Mouse (Mus musculus) CH12.LX (cell line): Measurements from ENCODE around the gene Ostm1. TPM values are rescaled to one million over a fixed set of nuclear protein-coding genes. Genes with fewer than 3 reads are reported as not detected.

Experiments
- DNase-seq: peaks from one replicate; pipeline ENCODE4 v3.0.0-alpha.2; 2013; ENCODE audit errors: extremely low read depth
- H3K27ac ChIP-seq: 2 replicates; pipeline ENCODE4 v1.5.1; 2012; ENCODE audit warnings: low read depth, mild to moderate bottlenecking, control low read depth, moderate library complexity; ENCODE audit not compliant: insufficient read depth
- H3K27me3 ChIP-seq: replicated peaks from 2 replicates; pipeline ENCODE3; 2012; ENCODE audit warnings: inconsistent platforms
- H3K36me3 ChIP-seq, 2 experiments: replicated peaks in 1 of 2; 2 replicates each; pipeline versions ENCODE3 to v1.6.1; 2012; ENCODE audit warnings: inconsistent platforms in 1 of 2, low read length in 1 of 2, mild to moderate bottlenecking in 1 of 2, mixed read lengths in 1 of 2, moderate library complexity in 1 of 2; ENCODE audit not compliant: control insufficient read depth in 1 of 2, insufficient read depth in 1 of 2
- H3K4me1 ChIP-seq, 2 experiments: 2 replicates each; pipeline ENCODE4 v1.6.1; 2012; ENCODE audit warnings: inconsistent platforms in 1 of 2, moderate library complexity in 1 of 2; ENCODE audit not compliant: insufficient read depth in 2 of 2, control insufficient read depth in 1 of 2
- H3K4me2 ChIP-seq: 2 replicates; pipeline ENCODE4 v1.6.1; 2012; ENCODE audit warnings: low read depth, mild to moderate bottlenecking, control low read depth; ENCODE audit not compliant: poor library complexity, insufficient read depth, severe bottlenecking
- H3K4me3 ChIP-seq, 3 experiments: fragments of 150-350 bp in 1 of 3; sonication (generic) in 1 of 3; replicated peaks in 1 of 3; 2 replicates each; pipeline versions ENCODE3 to v1.5.1; 2011 to 2012; ENCODE audit warnings: low read depth in 2 of 3, low read length in 2 of 3, mild to moderate bottlenecking in 2 of 3, moderate library complexity in 2 of 3, control low read depth in 1 of 3, improper control_type of control experiment in 1 of 3, inconsistent platforms in 1 of 3, mixed read lengths in 1 of 3; ENCODE audit not compliant: poor library complexity in 1 of 3
- H3K79me2 ChIP-seq: replicated peaks from 2 replicates; pipeline ENCODE4 v1.6.1; 2012; ENCODE audit warnings: mild to moderate bottlenecking, moderate library complexity; ENCODE audit not compliant: control insufficient read depth, poor library complexity, insufficient read depth, severe bottlenecking; ENCODE audit errors: extremely low read depth
- H3K9ac ChIP-seq: 2 replicates; pipeline ENCODE4 v1.6.1; 2012; ENCODE audit warnings: low read depth, mild to moderate bottlenecking, control low read depth, moderate library complexity; ENCODE audit not compliant: insufficient read depth
- H3K9me3 ChIP-seq: replicated peaks from 2 replicates; pipeline ENCODE3; 2012; ENCODE audit warnings: low read length, inconsistent platforms, mixed read lengths
- BHLHE40 ChIP-seq: IDR thresholded peaks from 2 replicates; pipeline ENCODE4 v1.6.1; 2011; ENCODE audit warnings: mild to moderate bottlenecking, low read depth, low read length, improper control_type of control experiment
- CHD1 ChIP-seq: IDR thresholded peaks from 2 replicates; pipeline ENCODE4 v1.6.1; 2012; ENCODE audit warnings: low read depth, low read length, improper control_type of control experiment, inconsistent platforms
- CHD2 ChIP-seq: IDR thresholded peaks from 2 replicates; pipeline ENCODE4 v1.6.1; 2011; ENCODE audit warnings: low read length, improper control_type of control experiment
- E2F4 ChIP-seq: IDR thresholded peaks from 2 replicates; pipeline ENCODE4 v1.6.1; 2011; ENCODE audit warnings: low read depth, low read length, improper control_type of control experiment; ENCODE audit not compliant: insufficient replicate concordance
- ETS1 ChIP-seq: conservative IDR thresholded peaks from 2 replicates; pipeline ENCODE4 v1.6.1; 2012; ENCODE audit warnings: low read depth, mild to moderate bottlenecking, inconsistent platforms, low read length, improper control_type of control experiment, moderate library complexity
- HCFC1 ChIP-seq: IDR thresholded peaks from 2 replicates; pipeline ENCODE4 v1.6.1; 2012; ENCODE audit warnings: low read depth, mild to moderate bottlenecking, inconsistent platforms, low read length, improper control_type of control experiment
- MAZ ChIP-seq: IDR thresholded peaks from 2 replicates; pipeline ENCODE4 v1.6.1; 2012; ENCODE audit warnings: low read depth, mild to moderate bottlenecking, inconsistent platforms, low read length, improper control_type of control experiment, moderate library complexity
- MYC ChIP-seq: IDR thresholded peaks from 2 replicates; pipeline ENCODE4 v1.6.1; 2011; ENCODE audit warnings: low read depth, mild to moderate bottlenecking, improper control_type of control experiment, low read length
- NRF1 ChIP-seq: IDR thresholded peaks from 2 replicates; pipeline ENCODE4 v1.6.1; 2014; ENCODE audit warnings: low read depth, mild to moderate bottlenecking, inconsistent platforms, low read length, improper control_type of control experiment, moderate library complexity
- RAD21 ChIP-seq: IDR thresholded peaks from 2 replicates; pipeline ENCODE4 v1.6.1; 2011; ENCODE audit warnings: low read depth, mild to moderate bottlenecking, low read length, improper control_type of control experiment, moderate library complexity
- RCOR1 ChIP-seq: conservative IDR thresholded peaks from 2 replicates; pipeline ENCODE4 v1.6.1; 2012; ENCODE audit warnings: low read depth, mild to moderate bottlenecking, inconsistent platforms, low read length, improper control_type of control experiment
- SIN3A ChIP-seq: IDR thresholded peaks from 2 replicates; pipeline ENCODE4 v1.6.1; 2012; ENCODE audit warnings: low read length, improper control_type of control experiment, inconsistent platforms
- UBTF ChIP-seq: IDR thresholded peaks from 2 replicates; pipeline ENCODE4 v1.6.1; 2012; ENCODE audit warnings: low read depth, mild to moderate bottlenecking, inconsistent platforms, low read length, improper control_type of control experiment, moderate library complexity
- USF1 ChIP-seq: IDR thresholded peaks from 2 replicates; pipeline ENCODE4 v1.6.1; 2014; ENCODE audit warnings: low read depth, mild to moderate bottlenecking, inconsistent platforms, low read length, improper control_type of control experiment
- USF2 ChIP-seq: conservative IDR thresholded peaks from 2 replicates; pipeline ENCODE4 v1.6.1; 2011; ENCODE audit warnings: low read depth, low read length, improper control_type of control experiment
- ZMIZ1 ChIP-seq: IDR thresholded peaks from 2 replicates; pipeline ENCODE4 v1.6.1; 2012; ENCODE audit warnings: low read depth, mild to moderate bottlenecking, inconsistent platforms, low read length, improper control_type of control experiment
- ZNF384 ChIP-seq: IDR thresholded peaks from 2 replicates; pipeline ENCODE4 v1.6.1; 2012; ENCODE audit warnings: low read depth, low read length, improper control_type of control experiment, inconsistent platforms
- dilution Hi-C: fragments of 300-500 bp; cut with MboI; formaldehyde crosslinking; loops from 2 replicates; pipeline ENCODE4 v1.14.3; 2020; ENCODE audit warnings: low sequenced_read_pairs; ENCODE audit not compliant: extremely low pct_unique_long_range_greater_than_20kb, extremely low pct_ligation_motif_present
- in situ Hi-C: fragments of 300-500 bp; cut with MboI; formaldehyde crosslinking; loops from 3 replicates; pipeline ENCODE4 v1.14.3; 2019; ENCODE audit warnings: low sequenced_read_pairs, low pct_ligation_motif_present, low pct_unique_long_range_greater_than_20kb, mixed read lengths
- polyA plus RNA-seq: library from polyadenylated mRNA; unstranded; fragments of >175 nt; gene quantifications from 2 replicates; pipeline ENCODE4 v1.2.1, GENCODE M21; 2012; ENCODE audit warnings: low read depth; ENCODE audit not compliant: insufficient read length
- total RNA-seq, 2 experiments: library from RNA; depleted of rRNA; stranded (reverse); fragments of 300-350 nt in 1 of 2; fragments of >200 nt in 1 of 2; gene quantifications; 2 replicates each; pipeline ENCODE4 v1.2.3; 2012 to 2014

Gene Ostm1
- total and polyA plus RNA-seq, 3 experiments, result 19.4 to 30.2 (median 19.4) TPM

GRCm38 (mm10) chr10:42702111-42702510 is 118.5 kb downstream of the Ostm1 start:
- Histone ChIP-seq H3K27me3 (no peaks in the 10 kb centered on the region), H3K4me2 (no peak overlapping the region), H3K36me3 (peaks cover 39 to 69% of the 10 kb centered on the region in 2 experiments), H3K9ac (no peak overlapping the region), H3K79me2 (no peaks in the 10 kb centered on the region), H3K9me3 (peaks cover 2% of the 10 kb centered on the region), H3K4me3 (no peak overlapping the region), H3K27ac (no peak overlapping the region), H3K4me1 (peaks cover 3 to 11% of the 10 kb centered on the region in 2 experiments; a peak in 3 of 4 replicates)
- TF ChIP-seq ZNF384 (no peak), CHD2 (no peak), MAZ (no peak), BHLHE40 (no peak), HCFC1 (no peak), ZMIZ1 (no peak), NRF1 (no peak)
- dilution Hi-C loops, result no loop called here
- DNase-seq, result no peak
- in situ Hi-C loops, result loop anchor here (25.0 kb wide), 1 partner anchor 235 kb away; no protein-coding TSS in a partner anchor

- in situ Hi-C loops, result loop anchor here (25.0 kb wide), 1 partner anchor 223 kb away; no protein-coding TSS in a partner anchor
- dilution Hi-C loops, result no loop called here
- Histone ChIP-seq H3K4me2 (no peak overlapping the region), H3K79me2 (no peaks in the 10 kb centered on the region), H3K36me3 (no peaks in the 10 kb centered on the region), H3K27me3 (no peaks in the 10 kb centered on the region), H3K27ac (no peak overlapping the region), H3K4me1 (no peaks in the 10 kb centered on the region; a peak in 1 of 4 replicates), H3K9ac (no peak overlapping the region), H3K9me3 (no peaks in the 10 kb centered on the region), H3K4me3 (no peak overlapping the region)
- no peak for DNase-seq
- no peak for TF ChIP-seq UBTF
- TF ChIP-seq RAD21, result no peak
- no peak for TF ChIP-seq RCOR1
- no peak for TF ChIP-seq ETS1
- TF ChIP-seq SIN3A, result no peak
- TF ChIP-seq HCFC1, result no peak
- TF ChIP-seq CHD1, result no peak
- no peak for TF ChIP-seq ZNF384
- TF ChIP-seq USF2, result no peak
- TF ChIP-seq MYC, result no peak
- TF ChIP-seq USF1, result no peak
- TF ChIP-seq E2F4, result no peak
- no peak for TF ChIP-seq CHD2
Measured at GRCm38 (mm10) chr10:42714676-42715075, 131.1 kb downstream of the Ostm1 start.
